Mouse (Mus musculus) E14TG2a.4 (cell line): Measurements from ENCODE around the gene Nfya.
"Not testable (repeated sequence)": the region's sequence is repeated elsewhere in the genome, so short reads cannot be mapped to it uniquely, and the experiment has no call there.

Experiments
- H3K27me3 ChIP-seq: 2 replicates; pipeline ENCODE4 v1.6.1; 2014; ENCODE audit warnings: low read length, control low read depth; ENCODE audit not compliant: insufficient read depth
- H3K36me3 ChIP-seq: 2 replicates; pipeline ENCODE4 v1.6.1; 2014; ENCODE audit warnings: low read length, control low read depth; ENCODE audit not compliant: insufficient read depth
- H3K4me1 ChIP-seq: replicated peaks from 2 replicates; pipeline ENCODE4 v1.6.1; 2014; ENCODE audit warnings: low read depth, low read length, control low read depth
- H3K4me3 ChIP-seq: replicated peaks from 2 replicates; pipeline ENCODE4 v1.5.1; 2014; ENCODE audit warnings: mild to moderate bottlenecking, low read length
- H3K9me3 ChIP-seq: 2 replicates; pipeline ENCODE4 v1.6.1; 2014; ENCODE audit warnings: low read length, control low read depth
- CTCF ChIP-seq: conservative IDR thresholded peaks from 2 replicates; pipeline ENCODE4 v1.5.1; 2014; ENCODE audit warnings: low read length
- NANOG ChIP-seq: IDR thresholded peaks from 2 replicates; pipeline ENCODE4 v1.6.1; 2014; ENCODE audit warnings: borderline replicate concordance, low read length, mixed read lengths
- POU5F1 ChIP-seq: IDR thresholded peaks from 2 replicates; pipeline ENCODE4 v1.6.1; 2014; ENCODE audit warnings: low read length, borderline replicate concordance

Nfya gene

DNA sequence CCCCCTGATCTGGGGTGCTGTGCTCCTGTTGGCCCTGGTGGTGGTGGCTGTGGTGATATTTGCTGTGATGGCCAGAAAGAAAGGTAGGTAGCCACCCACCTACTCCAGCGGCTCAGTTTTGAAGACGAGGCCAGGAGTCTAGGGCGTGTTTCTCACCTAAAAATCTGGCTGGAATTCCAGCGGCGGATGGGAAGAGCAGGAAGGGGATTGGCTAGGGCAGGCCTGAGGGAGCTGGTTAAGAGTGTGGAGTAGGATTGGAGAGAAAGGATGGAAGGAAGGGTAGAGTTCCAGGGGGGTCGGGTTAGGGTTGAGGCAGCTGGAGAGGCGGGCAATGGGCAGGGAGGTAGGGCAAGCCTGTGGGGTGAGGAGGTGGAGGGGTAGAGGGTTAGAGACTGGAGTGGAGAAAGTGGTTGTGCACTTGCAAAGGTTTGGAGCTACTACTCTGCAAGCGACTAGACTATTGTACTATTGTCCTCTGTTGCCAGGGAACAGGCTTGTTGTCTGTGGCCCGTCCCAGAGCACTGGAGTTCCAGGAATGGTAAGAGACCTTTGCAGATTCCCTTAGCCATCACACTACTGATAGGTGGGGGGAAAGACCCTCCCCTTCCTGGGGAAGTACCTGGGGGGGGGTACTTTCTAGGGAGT lies 44.1 kb downstream of the Nfya start:
- Histone ChIP-seq H3K4me1 (peaks cover 13% of the 10 kb centered on the region), H3K27me3 (peaks cover 22% of the 10 kb centered on the region), H3K4me3 (no peak overlapping the region), H3K36me3 (no peaks in the 10 kb centered on the region), H3K9me3 (peaks cover 5% of the 10 kb centered on the region; the same call in 1 of the 2 replicates)
- no peak for TF ChIP-seq NANOG
- TF ChIP-seq POU5F1: no peak
- no peak for TF ChIP-seq CTCF

DNA sequence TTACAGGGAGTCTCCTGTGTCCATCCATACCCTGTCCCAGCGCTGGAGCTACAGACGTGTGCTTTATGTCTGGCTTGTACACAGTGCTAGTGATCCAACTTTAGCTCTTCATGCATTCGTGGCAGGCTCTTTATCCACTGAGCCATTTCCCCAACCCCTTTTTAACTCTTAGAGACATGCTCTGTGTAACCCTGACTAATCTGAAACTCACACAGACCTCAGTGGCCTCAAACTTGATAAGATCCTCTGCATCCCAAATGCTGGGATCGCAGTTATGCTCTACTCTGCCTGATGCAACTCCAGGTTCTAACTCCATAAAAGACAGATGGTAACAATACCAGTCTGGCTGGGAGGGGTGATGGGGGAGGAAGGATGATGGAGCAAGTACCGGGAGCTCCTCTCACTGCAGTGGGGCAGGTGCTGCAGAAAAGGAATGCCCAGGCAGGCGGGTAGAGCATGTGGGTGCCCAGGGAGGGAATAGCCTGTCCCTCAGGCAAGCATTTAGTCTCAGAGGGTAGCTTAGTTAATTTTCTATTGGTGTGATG lies 46.2 kb downstream of the Nfya start:
- H3K36me3 ChIP-seq: no peaks in the 10 kb centered on the region
- no peak overlapping the region for H3K4me3 ChIP-seq
- peaks cover 14% of the 10 kb centered on the region for H3K4me1 ChIP-seq
- peaks cover 30% of the 10 kb centered on the region for H3K27me3 ChIP-seq
- H3K9me3 ChIP-seq: peaks cover 5% of the 10 kb centered on the region; the same call in 1 of the 2 replicates
- TF ChIP-seq POU5F1 (no peak), NANOG (no peak), CTCF (no peak)

DNA sequence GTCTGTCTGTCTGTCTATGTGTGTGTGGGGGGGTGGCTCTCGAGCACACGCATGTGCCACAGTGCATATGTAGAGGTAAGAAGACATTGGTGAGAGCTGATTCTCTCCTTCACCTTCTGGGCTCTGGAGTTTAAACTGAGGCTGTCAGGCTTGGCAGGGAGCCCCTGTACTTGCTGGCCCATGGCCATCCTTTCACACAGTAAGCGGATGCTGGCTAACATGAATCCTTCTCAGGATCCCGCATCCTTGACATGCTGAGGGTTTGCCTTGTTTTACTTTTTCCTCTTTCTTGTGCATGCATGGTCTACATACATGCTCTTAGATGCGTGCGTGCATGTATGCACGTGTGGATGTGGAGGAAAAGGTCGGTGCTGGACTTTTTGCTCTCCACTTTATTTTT lies 46.7 kb downstream of the Nfya start:
- TF ChIP-seq NANOG (no peak), CTCF (no peak), POU5F1 (no peak)
- Histone ChIP-seq H3K27me3 (peaks cover 30% of the 10 kb centered on the region), H3K9me3 (peaks cover 5% of the 10 kb centered on the region; the same call in 1 of the 2 replicates), H3K4me3 (no peak overlapping the region), H3K36me3 (no peaks in the 10 kb centered on the region), H3K4me1 (peaks cover 19% of the 10 kb centered on the region)

GRCm38 (mm10) chr17:48362346-48362745 lies 47.4 kb downstream of the Nfya start:
- H3K9me3 ChIP-seq: no peaks in the 10 kb centered on the region
- H3K36me3 ChIP-seq: no peaks in the 10 kb centered on the region
- H3K27me3 ChIP-seq: peaks cover 30% of the 10 kb centered on the region
- peaks cover 25% of the 10 kb centered on the region for H3K4me1 ChIP-seq
- no peak overlapping the region for H3K4me3 ChIP-seq
- no peak for TF ChIP-seq NANOG
- TF ChIP-seq CTCF: no peak
- no peak for TF ChIP-seq POU5F1

DNA sequence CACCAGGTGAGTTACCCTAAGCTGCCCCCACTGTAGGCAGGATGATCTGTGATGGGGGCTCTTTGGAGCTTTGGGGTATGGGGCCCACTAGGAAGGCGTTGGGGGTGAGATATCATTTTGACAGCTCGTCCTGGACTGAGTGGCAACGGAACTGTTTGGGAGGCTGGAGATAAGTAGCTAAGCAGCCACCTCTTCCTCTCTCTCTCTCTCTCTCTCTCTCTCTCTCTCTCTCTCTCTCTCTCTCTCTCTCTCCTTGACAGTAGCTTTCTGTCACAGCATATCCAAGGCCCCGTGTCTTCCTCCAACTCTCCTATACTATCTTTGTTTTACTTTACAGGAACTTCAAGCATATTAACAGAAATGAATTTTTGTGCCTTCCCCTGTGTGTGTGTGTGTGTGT lies 49.2 kb downstream of the Nfya start:
- peaks cover 37% of the 10 kb centered on the region for H3K27me3 ChIP-seq
- H3K9me3 ChIP-seq: no peaks in the 10 kb centered on the region
- no peak overlapping the region for H3K4me3 ChIP-seq
- H3K36me3 ChIP-seq: no peaks in the 10 kb centered on the region
- TF ChIP-seq POU5F1 (no peak), CTCF (no peak), NANOG (no peak)
- peaks cover 15% of the 10 kb centered on the region for H3K4me1 ChIP-seq

GRCm38 (mm10) chr17:48359616-48360015 lies 50.1 kb downstream of the Nfya start, which contains the start of gene Treml1:
TSS of gene Treml1 (plus strand) at chr17:48359916.
- H3K4me1 ChIP-seq: peaks cover 12% of the 10 kb centered on the region
- H3K4me3 ChIP-seq: no peak within 1 kb of the TSS
- TF ChIP-seq POU5F1 (no peak), CTCF (no peak), NANOG (no peak)
- H3K36me3 ChIP-seq: no peaks in the 10 kb centered on the region
- H3K27me3 ChIP-seq: peaks cover 34% of the 10 kb centered on the region
- H3K9me3 ChIP-seq: no peaks in the 10 kb centered on the region

DNA sequence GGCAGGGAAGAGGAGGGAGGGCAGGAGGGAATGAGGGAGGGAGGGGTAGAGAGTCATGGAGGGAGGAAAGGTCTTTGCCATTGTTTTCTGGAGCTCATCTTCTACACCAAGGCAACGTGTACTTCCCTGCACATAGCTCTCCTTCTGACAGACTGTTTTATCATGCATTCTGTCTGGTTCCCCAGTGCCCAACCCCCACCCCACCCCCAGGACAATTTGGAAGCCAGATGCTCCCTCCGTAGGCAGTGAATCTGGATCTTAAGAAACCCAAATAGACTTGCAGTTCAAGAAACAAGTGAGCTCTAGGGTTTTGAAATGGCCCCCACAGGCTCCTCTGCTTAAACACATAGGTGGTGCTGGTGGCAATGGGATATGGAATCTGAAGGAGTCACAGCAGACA lies 51.8 kb downstream of the Nfya start:
- no peak for TF ChIP-seq CTCF
- TF ChIP-seq NANOG: no peak
- no peak for TF ChIP-seq POU5F1
- peaks cover 18% of the 10 kb centered on the region for H3K4me1 ChIP-seq
- no peak overlapping the region for H3K4me3 ChIP-seq
- peaks cover 19% of the 10 kb centered on the region for H3K27me3 ChIP-seq
- H3K9me3 ChIP-seq: no peaks in the 10 kb centered on the region
- H3K36me3 ChIP-seq: no peaks in the 10 kb centered on the region

DNA sequence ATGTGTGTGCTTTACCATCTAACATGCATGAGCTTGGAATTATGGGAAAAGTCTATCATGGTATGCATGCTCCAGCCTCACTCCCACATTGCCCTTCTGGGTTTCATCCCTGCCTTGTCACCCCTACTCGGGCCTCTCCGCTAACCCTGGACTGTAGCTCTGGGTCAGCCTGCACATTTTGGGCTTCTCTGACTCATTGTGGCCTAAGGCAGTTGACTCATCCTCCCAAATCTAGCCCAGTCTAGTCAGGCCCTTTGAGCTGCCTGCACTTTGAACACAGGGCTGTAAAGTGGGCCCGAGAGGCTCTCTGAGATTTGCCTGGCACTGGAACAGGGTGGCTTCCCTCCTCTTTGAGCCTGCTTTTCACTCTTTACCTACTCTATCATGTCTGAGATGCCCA lies 53.9 kb downstream of the Nfya start:
- Histone ChIP-seq H3K27me3 (peaks cover 24% of the 10 kb centered on the region), H3K36me3 (no peaks in the 10 kb centered on the region), H3K4me1 (peaks cover 38% of the 10 kb centered on the region), H3K4me3 (no peak overlapping the region), H3K9me3 (peaks cover 3% of the 10 kb centered on the region; the same call in 1 of the 2 replicates)
- TF ChIP-seq NANOG (no peak), POU5F1 (no peak), CTCF (no peak)

- peaks cover 43% of the 10 kb centered on the region for H3K4me1 ChIP-seq
- H3K4me3 ChIP-seq, H3K36me3 ChIP-seq, H3K9me3 ChIP-seq: not testable (repeated sequence)
- 0 out of 2 replicates have a peak, but pooled peaks have one; percentile 7 for TF ChIP-seq NANOG
- H3K27me3 ChIP-seq: peaks cover 34% of the 10 kb centered on the region
Observed at GRCm38 (mm10) chr17:48352976-48353375, 56.7 kb downstream of the Nfya start.
